Mouse (Mus musculus) MEL (cell line): ENCODE measurements around the gene Ano10. TPM values are rescaled to one million over a fixed set of nuclear protein-coding genes. Genes with fewer than 3 reads are reported as not detected.

ENCODE experiments used
- DNase-seq: peaks from one replicate; pipeline ENCODE4 v3.0.0; 2011; ENCODE audit warnings: low read depth, low spot score
- H3K27ac ChIP-seq: 2 replicates; pipeline ENCODE4 v1.5.1; 2012; ENCODE audit warnings: low read depth, mild to moderate bottlenecking, control low read depth, low read length, moderate library complexity; ENCODE audit not compliant: control insufficient read depth
- H3K27me3 ChIP-seq, 2 experiments: fragments of 150-350 bp in 1 of 2; sonication (generic) in 1 of 2; 2 replicates each; pipeline ENCODE4 v1.6.1; 2012; ENCODE audit warnings: low read length in 2 of 2, mild to moderate bottlenecking in 2 of 2, improper control_type of control experiment in 1 of 2, moderate library complexity in 1 of 2; ENCODE audit not compliant: insufficient read depth in 2 of 2, control insufficient read depth in 1 of 2
- H3K36me3 ChIP-seq, 2 experiments: 2 replicates each; pipeline ENCODE4 v1.6.1; 2012 to 2014; ENCODE audit warnings: low read length in 2 of 2, improper control_type of control experiment in 1 of 2, inconsistent platforms in 1 of 2, mild to moderate bottlenecking in 1 of 2; ENCODE audit not compliant: insufficient read depth in 2 of 2, control insufficient read depth in 1 of 2
- H3K4me1 ChIP-seq, 2 experiments: fragments of 150-350 bp in 1 of 2; sonication (generic) in 1 of 2; 2 replicates each; pipeline ENCODE4 v1.6.1; 2012; ENCODE audit warnings: low read length in 2 of 2, improper control_type of control experiment in 1 of 2, mild to moderate bottlenecking in 1 of 2; ENCODE audit not compliant: insufficient read depth in 2 of 2, control insufficient read depth in 1 of 2
- H3K4me3 ChIP-seq, 2 experiments: fragments of 150-350 bp in 1 of 2; sonication (generic) in 1 of 2; 2 replicates each; pipeline ENCODE4 v1.5.1; 2012; ENCODE audit warnings: low read depth in 2 of 2, low read length in 2 of 2, mild to moderate bottlenecking in 2 of 2, moderate library complexity in 2 of 2, control low read depth in 1 of 2, improper control_type of control experiment in 1 of 2; ENCODE audit not compliant: control insufficient read depth in 1 of 2, insufficient read depth in 1 of 2
- H3K79me2 ChIP-seq: 2 replicates; pipeline ENCODE4 v1.6.1; 2012; ENCODE audit warnings: mild to moderate bottlenecking, low read length, moderate library complexity; ENCODE audit not compliant: control insufficient read depth, poor library complexity, insufficient read depth
- H3K9ac ChIP-seq: 2 replicates; pipeline ENCODE4 v1.6.1; 2012; ENCODE audit warnings: low read depth, mild to moderate bottlenecking, control low read depth, low read length, moderate library complexity; ENCODE audit not compliant: control insufficient read depth, poor library complexity, severe bottlenecking
- H3K9me3 ChIP-seq: fragments of 150-350 bp; sonication (generic); replicated peaks from 2 replicates; pipeline ENCODE4 v1.6.1; 2012; ENCODE audit warnings: mild to moderate bottlenecking, low read length, improper control_type of control experiment, moderate library complexity; ENCODE audit not compliant: insufficient read depth
- CHD2 ChIP-seq: IDR thresholded peaks from 2 replicates; pipeline ENCODE4 v1.6.1; 2011; ENCODE audit warnings: low read length, improper control_type of control experiment
- ELF1 ChIP-seq: IDR thresholded peaks from 2 replicates; pipeline ENCODE4 v1.6.1; 2014; ENCODE audit warnings: low read depth, mild to moderate bottlenecking, inconsistent platforms, low read length, improper control_type of control experiment, moderate library complexity
- EP300 ChIP-seq, 2 experiments: IDR thresholded peaks; 2 replicates each; pipeline ENCODE4 v1.6.1; 2011; ENCODE audit warnings: improper control_type of control experiment in 2 of 2, low read length in 2 of 2, low read depth in 1 of 2, mild to moderate bottlenecking in 1 of 2
- GATA1 ChIP-seq: IDR thresholded peaks from 2 replicates; pipeline ENCODE4 v1.6.1; 2011; ENCODE audit warnings: low read depth, low read length, improper control_type of control experiment
- JUND ChIP-seq: IDR thresholded peaks from 2 replicates; pipeline ENCODE4 v1.6.1; 2011; ENCODE audit warnings: low read depth, mild to moderate bottlenecking, improper control_type of control experiment, low read length
- KAT2A ChIP-seq: conservative IDR thresholded peaks from 2 replicates; pipeline ENCODE4 v1.6.1; 2012; ENCODE audit warnings: low read depth, low read length, improper control_type of control experiment, inconsistent platforms
- MAFK ChIP-seq: IDR thresholded peaks from 2 replicates; pipeline ENCODE4 v1.6.1; 2011; ENCODE audit warnings: low read depth, mild to moderate bottlenecking, low read length, improper control_type of control experiment, borderline replicate concordance
- MEF2A ChIP-seq: IDR thresholded peaks from 2 replicates; pipeline ENCODE4 v1.6.1; 2014; ENCODE audit warnings: low read depth, mild to moderate bottlenecking, inconsistent platforms, low read length, improper control_type of control experiment; ENCODE audit not compliant: poor library complexity, insufficient replicate concordance, severe bottlenecking; ENCODE audit errors: extremely low read depth
- MYB ChIP-seq: IDR thresholded peaks from 2 replicates; pipeline ENCODE4 v1.6.1; 2011; ENCODE audit warnings: mild to moderate bottlenecking, low read depth, low read length, improper control_type of control experiment
- NELFE ChIP-seq: IDR thresholded peaks from 2 replicates; pipeline ENCODE4 v1.6.1; 2011; ENCODE audit warnings: low read depth, low read length, improper control_type of control experiment
- POLR2A ChIP-seq, 2 experiments: IDR thresholded peaks; 2 replicates each; pipeline ENCODE4 v1.6.1; 2011 to 2012; ENCODE audit warnings: low read length in 2 of 2, mild to moderate bottlenecking in 2 of 2, control low read depth in 1 of 2, improper control_type of control experiment in 1 of 2, low read depth in 1 of 2, moderate library complexity in 1 of 2; ENCODE audit not compliant: control insufficient read depth in 1 of 2, insufficient read depth in 1 of 2, poor library complexity in 1 of 2
- POLR2AphosphoS5 ChIP-seq: IDR thresholded peaks from 2 replicates; pipeline ENCODE4 v1.6.1; 2012; ENCODE audit warnings: low read depth, borderline replicate concordance, mild to moderate bottlenecking, inconsistent platforms, low read length, moderate library complexity, mixed read lengths
- TAL1 ChIP-seq: IDR thresholded peaks from 2 replicates; pipeline ENCODE4 v1.6.1; 2012; ENCODE audit warnings: mild to moderate bottlenecking, inconsistent platforms, low read length, moderate library complexity, mixed read lengths
- TBP ChIP-seq: IDR thresholded peaks from 2 replicates; pipeline ENCODE4 v1.8.0; 2011; ENCODE audit warnings: low read depth, low read length, improper control_type of control experiment
- USF2 ChIP-seq, 2 experiments: IDR thresholded peaks; 2 replicates each; pipeline ENCODE4 v1.6.1; 2011 to 2012; ENCODE audit warnings: improper control_type of control experiment in 2 of 2, low read length in 2 of 2, borderline replicate concordance in 1 of 2, inconsistent platforms in 1 of 2, low read depth in 1 of 2, mild to moderate bottlenecking in 1 of 2; ENCODE audit not compliant: insufficient read depth in 1 of 2
- ZC3H11A ChIP-seq: IDR thresholded peaks from 2 replicates; pipeline ENCODE4 v1.6.1; 2012; ENCODE audit warnings: low read depth, mild to moderate bottlenecking, inconsistent platforms, low read length, improper control_type of control experiment
- ZMIZ1 ChIP-seq: IDR thresholded peaks from 2 replicates; pipeline ENCODE4 v1.6.1; 2012; ENCODE audit warnings: low read depth, mild to moderate bottlenecking, inconsistent platforms, low read length, improper control_type of control experiment, moderate library complexity
- ZNF384 ChIP-seq: IDR thresholded peaks from 2 replicates; pipeline ENCODE4 v1.6.1; 2012; ENCODE audit warnings: low read depth, mild to moderate bottlenecking, inconsistent platforms, low read length, improper control_type of control experiment
- polyA plus RNA-seq, 2 experiments: library from polyadenylated mRNA; stranded (reverse) in 1 of 2; unstranded in 1 of 2; fragments of >175 nt in 1 of 2; fragments of >200 nt in 1 of 2; gene quantifications; 2 replicates each; pipeline versions ENCODE4 v1.2.1 to v1.2.4; 2012; ENCODE audit warnings: low replicate concordance in 2 of 2, low read depth in 1 of 2; ENCODE audit not compliant: insufficient read length in 2 of 2, insufficient read depth in 1 of 2, missing spikeins in 1 of 2
- total RNA-seq: library from RNA; depleted of rRNA; stranded (reverse); fragments of 300-350 nt; gene quantifications from 2 replicates; pipeline ENCODE4 v1.2.3, GENCODE M21; 2012

The Ano10 gene
- total and polyA plus RNA-seq, 3 experiments, result 0.54 to 3.1 TPM; not detected in 1

GRCm38 (mm10) chr9:122215118-122215517 lies 79.1 kb downstream of the Ano10 start:
- H3K27ac ChIP-seq, result no peak overlapping the region
- H3K27me3 ChIP-seq, result no peaks in the 10 kb centered on the region
- H3K9me3 ChIP-seq, result no peaks in the 10 kb centered on the region
- no peak for DNase-seq
- H3K79me2 ChIP-seq, result no peaks in the 10 kb centered on the region
- H3K9ac ChIP-seq, result no peak overlapping the region
- H3K4me1 ChIP-seq, result no peaks in the 10 kb centered on the region
- no peaks in the 10 kb centered on the region for H3K36me3 ChIP-seq
- TF ChIP-seq ZMIZ1 (no peak), JUND (no peak), TAL1 (no peak), MAFK (no peak), CHD2 (no peak), POLR2A (IDR thresholded peaks at IDR 0.05; ENCODE audit: control insufficient read depth in 1 of 2, insufficient read depth in 1 of 2, low read depth in 1 of 2, low read length in 2 of 2, poor library complexity in 1 of 2) (no peak), TBP (no peak), KAT2A (no peak), EP300 (IDR thresholded peaks at IDR 0.05; ENCODE audit: low read depth in 1 of 2, low read length in 2 of 2) (no peak), ZNF384 (no peak), USF2 (IDR thresholded peaks at IDR 0.05; ENCODE audit: borderline replicate concordance in 1 of 2, insufficient read depth in 1 of 2, low read depth in 1 of 2, low read length in 2 of 2) (no peak), NELFE (no peak), ZC3H11A (no peak), POLR2AphosphoS5 (no peak), ELF1 (no peak)
- no peak overlapping the region for H3K4me3 ChIP-seq

- TF ChIP-seq MYB, result no peak
- no peak for TF ChIP-seq ZMIZ1
- TF ChIP-seq MEF2A, result no peak
- no peak for TF ChIP-seq POLR2A (IDR thresholded peaks at IDR 0.05; ENCODE audit: control insufficient read depth in 1 of 2, insufficient read depth in 1 of 2, low read depth in 1 of 2, low read length in 2 of 2, poor library complexity in 1 of 2)
- no peak for TF ChIP-seq ZC3H11A
- no peak for TF ChIP-seq GATA1
- no peak for DNase-seq
- Histone ChIP-seq H3K27ac (no peak overlapping the region), H3K27me3 (no peaks in the 10 kb centered on the region; a peak in 1 of 4 replicates), H3K9ac (no peak overlapping the region), H3K9me3 (no peaks in the 10 kb centered on the region), H3K4me3 (no peak overlapping the region), H3K4me1 (no peaks in the 10 kb centered on the region), H3K36me3 (no peaks in the 10 kb centered on the region), H3K79me2 (no peaks in the 10 kb centered on the region)
Measured at GRCm38 (mm10) chr9:122208311-122208710, 85.9 kb downstream of the Ano10 start.
